Mouse (Mus musculus) neural tube, embryonic 13.5 days (tissue): Measurements from ENCODE around the gene Mup18. TPM values are rescaled to one million over a fixed set of nuclear protein-coding genes. Genes with fewer than 3 reads are reported as not detected.
"Not testable (repeated sequence)": the region's sequence is repeated elsewhere in the genome, so short reads cannot be mapped to it uniquely, and the experiment has no call there.

Experiments
- ATAC-seq: fragments of 200-750 bp; cut with Nextera tagmentation; 2 replicates; pipeline ENCODE4 v1.8.0; 2017; ENCODE audit warnings: low read depth, mild to moderate bottlenecking, moderate TSS enrichment, moderate library complexity
- H3K27ac ChIP-seq: fragments of 300-500 bp; sonication (generic); replicated peaks from 2 replicates; pipeline ENCODE4 v1.5.1; 2015; ENCODE audit warnings: moderate library complexity, mild to moderate bottlenecking, inconsistent platforms
- H3K27me3 ChIP-seq: fragments of 300-500 bp; sonication (generic); 2 replicates; pipeline ENCODE4 v1.6.1; 2015; ENCODE audit warnings: mild to moderate bottlenecking, inconsistent platforms
- H3K36me3 ChIP-seq: fragments of 300-500 bp; sonication (generic); 2 replicates; pipeline ENCODE4 v1.6.1; 2015; ENCODE audit warnings: mild to moderate bottlenecking, inconsistent platforms
- H3K4me1 ChIP-seq: fragments of 300-500 bp; sonication (generic); replicated peaks from 2 replicates; pipeline ENCODE4 v1.6.1; 2015; ENCODE audit warnings: inconsistent platforms
- H3K4me2 ChIP-seq: fragments of 300-500 bp; sonication (generic); 2 replicates; pipeline ENCODE4 v1.6.1; 2015; ENCODE audit warnings: inconsistent platforms, mild to moderate bottlenecking, moderate library complexity
- H3K4me3 ChIP-seq: fragments of 300-500 bp; sonication (generic); 2 replicates; pipeline ENCODE4 v1.5.1; 2015; ENCODE audit warnings: mild to moderate bottlenecking, inconsistent platforms
- H3K9ac ChIP-seq: fragments of 300-500 bp; sonication (generic); 2 replicates; pipeline ENCODE4 v1.6.1; 2015; ENCODE audit warnings: moderate library complexity, mild to moderate bottlenecking, inconsistent platforms
- H3K9me3 ChIP-seq: fragments of 300-500 bp; sonication (generic); 2 replicates; pipeline ENCODE4 v1.6.1; 2016; ENCODE audit warnings: inconsistent platforms
- WGBS: fragments of 180-500 bp; shearing (Covaris S2); methylation state at CpG from one replicate; pipeline ENCODE4 v1.1.7; 2015; 5-methylcytosine and 5-hydroxymethylcytosine counted together
- polyA plus RNA-seq: library from polyadenylated mRNA; unstranded; fragments of >200 nt; fragmentation: Nextera tagmentation; extraction: Ambion mirVana; gene quantifications from 2 replicates; pipeline ENCODE4 v1.2.1, GENCODE M21; 2015

Gene Mup18
- not detected in 2 replicates for polyA plus RNA-seq

DNA sequence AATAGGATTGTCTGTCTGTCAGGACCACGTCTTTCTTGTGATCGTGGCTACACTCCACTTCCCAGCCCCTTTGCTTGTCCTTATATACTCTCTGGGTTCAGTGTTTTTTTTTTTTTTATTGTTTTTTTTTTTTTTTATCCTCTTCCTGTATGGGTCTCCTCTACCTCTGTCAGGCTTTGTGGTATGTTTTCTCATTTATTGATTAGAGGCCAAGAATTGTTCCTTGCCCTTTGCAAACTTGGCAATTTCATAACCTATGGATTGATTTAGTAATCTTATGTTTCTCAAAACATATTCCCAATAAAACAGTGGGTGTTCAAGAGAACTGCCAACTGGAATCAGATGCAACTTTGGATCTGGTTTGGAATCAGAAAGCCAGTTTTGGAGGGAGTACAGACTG lies at the start of gene Mup18:
Gene Mup18, minus strand, starts transcription at position 101 of the 400 bp plus-strand sequence.
- H3K4me3 ChIP-seq, H3K9me3 ChIP-seq, H3K9ac ChIP-seq, ATAC-seq, H3K4me1 ChIP-seq, H3K36me3 ChIP-seq, H3K4me2 ChIP-seq, H3K27ac ChIP-seq, H3K27me3 ChIP-seq: not testable (repeated sequence)
- WGBS, result 90% methylated on average over 2 of the region's 2 CpGs

DNA sequence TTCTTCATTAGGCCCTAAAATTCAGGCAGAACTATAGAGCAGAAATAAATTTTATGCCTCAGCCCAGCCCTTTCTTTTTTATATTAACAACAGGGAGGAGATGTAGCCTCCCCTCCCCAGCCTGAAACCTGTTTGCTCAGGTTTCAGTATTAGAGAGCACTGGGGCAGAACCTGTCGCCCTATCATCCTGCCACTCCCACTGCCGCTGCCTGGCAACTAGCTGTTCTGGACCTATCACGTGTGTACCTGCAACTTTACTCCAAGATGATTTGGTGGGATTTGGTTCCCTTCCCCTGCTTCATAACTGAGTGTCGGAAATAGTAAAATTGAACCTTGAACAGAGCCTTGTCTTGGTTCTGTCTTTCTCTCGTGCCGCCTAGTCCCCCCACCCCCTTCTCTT lies 40.4 kb upstream of the Mup18 start:
- not testable (repeated sequence) for ATAC-seq, H3K9ac ChIP-seq, H3K27me3 ChIP-seq, H3K4me3 ChIP-seq, H3K27ac ChIP-seq, H3K36me3 ChIP-seq, H3K4me2 ChIP-seq, H3K4me1 ChIP-seq, H3K9me3 ChIP-seq
- 90% methylated on average over 6 of the region's 6 CpGs for WGBS

Other genes with a start within 250 kb of the Mup18 start
- not detected in 2 replicates for gene Mup15, start 234.4 kb downstream of the Mup18 start, polyA plus RNA-seq
- gene Mup16, start 154.6 kb downstream of the Mup18 start, polyA plus RNA-seq, result not detected in 2 replicates
- not detected in 2 replicates for gene Mup17, start 78.3 kb downstream of the Mup18 start, polyA plus RNA-seq
- not detected in 2 replicates for gene Mup19, start 108.1 kb upstream of the Mup18 start, polyA plus RNA-seq
- not detected in 2 replicates for gene Mup5, start 161.1 kb upstream of the Mup18 start, polyA plus RNA-seq